Mouse (Mus musculus): ENCODE measurements at regions not wholly inside any gene's neighbourhood (a gene's known extent, or its start where the extent isn't known, plus 50 kb on each side); places are given as distances from the start of the nearest gene placed in this dataset.

DNA sequence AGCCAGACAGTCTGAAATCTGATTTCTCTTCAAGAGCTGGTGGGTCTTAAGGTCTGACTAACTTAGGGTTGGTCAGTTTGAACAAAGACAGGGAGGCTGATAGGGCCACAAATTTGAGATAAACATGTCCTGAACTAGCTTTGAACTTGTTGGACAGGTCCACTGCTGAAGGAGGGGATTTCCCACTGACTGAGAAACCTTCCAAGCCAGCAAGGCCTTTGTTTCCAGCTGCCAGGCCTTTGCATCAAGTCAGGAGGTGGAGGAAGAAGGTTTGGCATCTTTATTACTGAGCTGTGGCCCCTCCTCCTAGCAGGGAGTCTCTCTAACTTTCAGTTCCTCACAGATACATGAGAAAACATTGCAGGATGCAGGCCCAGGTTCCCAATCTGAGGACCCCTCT lies 636.2 kb downstream of the Zfp706 start:
- TF ChIP-seq CHD2 (IDR thresholded peaks at IDR 0.05; ENCODE audit: low read depth, low read length) (no peak), ZNF384 (IDR thresholded peaks at IDR 0.05; ENCODE audit: low read depth, low read length) (no peak), MAFK (IDR thresholded peaks at IDR 0.05; ENCODE audit: insufficient read depth, low read depth, low read length) (no peak), HCFC1 (IDR thresholded peaks at IDR 0.05; ENCODE audit: borderline replicate concordance, insufficient read depth, low read length) (no peak)
